ENCODE assay signal across 15 mouse cellular contexts in genomic region chr19:41908736-41909135, GRCm38 (mm10).
"Had no signal": no experiment of that assay in that cellular context is flagged by ENCODE, and none has a peak within 500 bp of the region (broad histone marks: within the 10 kb centered on the region; RNA-seq: fewer than 3 reads in every experiment).

No protein-coding gene starts in this region.

- H3K9me3 ChIP-seq: intestine, embryonic 15.5 days; limb, embryonic 15.5 days; midbrain, embryonic 12.5 days; neural tube, embryonic 13.5 days had no signal

- H3K9ac ChIP-seq: intestine, embryonic 15.5 days; limb, embryonic 15.5 days; liver, embryonic 14.5 days; lung, embryonic 14.5 days; midbrain, embryonic 12.5 days; neural tube, embryonic 13.5 days had no signal

- H3K36me3 ChIP-seq: intestine, embryonic 15.5 days; limb, embryonic 15.5 days; midbrain, embryonic 12.5 days; neural tube, embryonic 13.5 days had no signal

- H3K27me3 ChIP-seq: intestine, embryonic 15.5 days; limb, embryonic 15.5 days; midbrain, embryonic 12.5 days; neural tube, embryonic 13.5 days had no signal

- H3K4me3 ChIP-seq: intestine, embryonic 15.5 days; left cerebral cortex, adult 2 months; limb, embryonic 15.5 days; midbrain, embryonic 12.5 days; neural tube, embryonic 13.5 days had no signal

- ATAC-seq: intestine, embryonic 15.5 days; midbrain, embryonic 16.5 days had no signal

- H3K4me2 ChIP-seq: intestine, embryonic 15.5 days; limb, embryonic 15.5 days; lung, embryonic 14.5 days; midbrain, embryonic 12.5 days; neural tube, embryonic 13.5 days had no signal

- H3K27ac ChIP-seq: intestine, embryonic 15.5 days; left cerebral cortex, adult 2 months; limb, embryonic 15.5 days; liver, embryonic 14.5 days; midbrain, embryonic 12.5 days; neural tube, embryonic 13.5 days had no signal

- DNase-seq: lung, embryonic 14.5 days; lung, postnatal 10 days; lung, postnatal 4 days; retina, postnatal 1 day; right cerebral cortex, postnatal 4 days; spleen, adult 18-20 months; thymus, adult 18-20 months; thymus, postnatal 14 days had no signal
